Mouse (Mus musculus) urinary bladder, adult 18-20 months (tissue): ENCODE results near the gene Ccdc102a.

ENCODE experiments used
- DNase-seq, 2 experiments: peaks; one replicate each; pipeline ENCODE4 v3.0.0; 2022; ENCODE audit warnings: low spot score in 2 of 2, mixed read lengths in 2 of 2

The Ccdc102a gene

GRCm38 (mm10) chr8:94922176-94922575, 4.3 kb upstream of the Ccdc102a start:
- no peak for DNase-seq

DNA sequence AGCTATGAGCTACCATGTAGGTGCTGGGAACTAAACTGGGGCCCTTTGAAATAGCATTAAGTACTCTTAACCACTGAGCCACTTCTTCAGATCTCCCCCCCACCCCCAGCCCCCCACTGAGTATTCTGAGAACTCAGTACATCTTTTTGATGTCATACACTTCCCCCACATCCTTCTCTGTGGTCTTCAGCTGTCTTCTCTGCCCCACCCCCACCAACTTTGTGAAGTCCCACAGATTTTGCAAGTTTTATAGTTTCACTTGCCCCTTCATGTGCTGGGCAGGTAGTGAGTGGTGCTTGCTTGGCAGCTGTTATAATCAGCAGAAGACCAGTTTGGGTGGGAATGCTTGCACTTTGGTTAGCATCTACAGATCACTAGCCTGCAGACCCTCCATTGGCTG, 1.4 kb upstream of the Ccdc102a start:
- DNase-seq = no peak

- peak; percentile 73 to 91 for DNase-seq
Observed at GRCm38 (mm10) chr8:94917352-94917751, 546 bp downstream of the Ccdc102a start.

- DNase-seq = no peak
Observed at GRCm38 (mm10) chr8:94916960-94917324, 956 bp downstream of the Ccdc102a start.

- no peak for DNase-seq
Observed at GRCm38 (mm10) chr8:94916311-94916959, 1.5 kb downstream of the Ccdc102a start.

DNA sequence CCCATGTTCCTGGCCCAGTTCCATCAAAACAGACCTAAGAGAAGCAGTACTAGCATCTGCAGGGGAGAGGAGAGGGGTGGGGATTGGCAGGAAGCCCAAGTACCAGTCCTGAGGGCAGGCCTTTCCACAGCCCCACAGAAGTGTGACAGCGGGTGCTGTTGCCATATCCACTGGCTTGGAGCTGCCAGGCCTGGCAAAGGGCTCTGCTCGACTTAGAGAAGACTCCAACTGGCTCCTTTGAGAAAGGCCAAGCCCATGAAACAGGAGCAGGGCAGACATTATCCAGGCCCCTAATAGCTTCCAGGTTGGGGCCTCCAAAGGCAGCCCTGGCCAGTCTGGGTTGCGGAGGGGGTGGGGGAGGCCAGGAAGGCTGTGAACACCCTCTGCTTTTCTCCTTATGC, 3.2 kb downstream of the Ccdc102a start:
- DNase-seq = no peak

GRCm38 (mm10) chr8:94914256-94914655, 3.6 kb downstream of the Ccdc102a start:
- DNase-seq = no peak

DNA sequence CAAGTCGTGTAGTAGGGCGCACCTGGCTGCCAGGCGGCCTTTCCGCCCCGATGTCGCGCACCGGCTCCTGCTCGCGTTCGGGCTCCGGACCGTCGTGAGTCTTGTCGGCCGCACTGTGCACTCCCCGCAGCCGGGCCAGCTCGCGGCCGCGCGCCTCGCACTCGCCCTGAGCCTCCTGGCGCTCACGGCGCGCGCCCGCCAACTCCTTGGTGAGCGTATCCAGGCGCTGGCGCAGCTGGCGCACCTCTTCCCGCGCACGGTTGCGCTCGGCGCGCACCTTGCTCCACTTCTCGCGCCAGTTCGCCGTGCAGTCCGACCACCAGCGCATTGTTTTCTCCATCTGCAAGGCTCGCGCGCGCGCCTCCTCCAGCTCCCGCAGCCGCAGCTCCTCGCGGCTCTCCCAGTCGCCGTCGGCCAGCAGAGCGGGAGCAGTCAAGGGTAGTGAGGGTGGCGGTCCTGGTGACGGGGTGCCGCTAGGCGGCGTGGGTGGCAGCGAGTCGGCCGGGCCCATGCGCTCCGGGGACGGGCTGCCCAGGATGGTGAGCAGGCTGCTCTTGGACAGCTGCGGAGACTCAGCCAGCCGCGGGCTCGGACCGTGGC, 4.7 kb downstream of the Ccdc102a start:
- peak in 1 of 2 experiments; percentile 43 for DNase-seq

GRCm38 (mm10) chr8:94908847-94909246, 9.1 kb downstream of the Ccdc102a start:
- peak; percentile 72 to 82 for DNase-seq

- DNase-seq = no peak
Observed at GRCm38 (mm10) chr8:94907591-94908300, 10.2 kb downstream of the Ccdc102a start.

DNA sequence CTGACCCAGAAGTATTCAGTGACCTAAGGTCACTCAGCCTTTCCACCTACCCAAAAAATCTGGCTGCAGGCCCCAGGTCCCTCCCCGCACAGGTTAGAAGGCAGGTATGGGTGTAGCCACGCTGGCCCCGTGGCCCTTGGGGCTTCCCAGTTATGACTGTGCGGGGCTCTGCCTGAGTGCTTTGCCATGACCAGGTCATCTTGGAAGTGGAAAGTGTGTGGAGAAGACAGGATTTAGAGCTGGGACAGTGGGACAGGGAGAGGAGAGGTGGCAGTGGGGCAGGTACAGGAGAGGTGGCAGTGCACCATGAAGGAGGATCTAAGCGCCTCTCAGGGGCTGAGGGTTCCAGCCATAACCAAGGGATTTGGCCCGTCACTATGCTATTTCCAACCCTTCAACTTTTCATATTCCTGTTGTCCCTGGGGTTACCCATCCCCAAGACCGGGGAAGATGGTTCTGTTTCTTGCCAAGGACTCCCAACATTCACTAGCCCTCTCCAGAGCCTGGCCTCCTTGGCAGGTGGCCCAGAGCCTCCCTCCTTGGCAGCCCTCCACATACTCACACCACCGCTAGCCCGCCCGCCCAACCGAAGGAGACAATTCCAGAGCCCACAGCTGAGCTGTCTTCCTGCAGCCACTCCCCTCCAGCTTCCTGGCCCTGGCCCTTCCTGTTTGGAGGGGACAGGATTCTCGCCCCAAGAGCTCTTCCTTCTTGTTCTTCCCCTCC, 13.3 kb downstream of the Ccdc102a start:
- DNase-seq = peak in 1 of 2 experiments; percentile 67

DNA sequence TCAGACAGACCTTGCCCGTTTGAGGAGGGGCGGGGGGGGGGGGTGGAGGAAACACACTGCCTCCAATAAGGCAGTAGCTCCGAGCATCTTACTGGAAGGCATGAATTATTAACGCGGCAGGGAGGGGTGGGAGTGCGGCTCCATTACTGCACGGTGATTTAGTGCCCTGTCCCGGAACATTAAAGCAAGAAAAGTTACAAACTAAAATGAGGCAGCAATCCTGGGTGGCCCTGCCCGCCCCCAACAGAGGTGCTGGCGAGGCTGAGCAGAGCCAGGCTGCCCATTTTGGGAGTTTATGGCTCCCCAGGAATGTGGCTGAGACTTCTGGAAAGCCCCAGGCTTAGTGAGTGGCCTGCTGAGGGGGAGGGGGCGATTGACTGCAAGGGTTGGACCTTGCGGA, 14.2 kb downstream of the Ccdc102a start:
- DNase-seq = no peak

DNA sequence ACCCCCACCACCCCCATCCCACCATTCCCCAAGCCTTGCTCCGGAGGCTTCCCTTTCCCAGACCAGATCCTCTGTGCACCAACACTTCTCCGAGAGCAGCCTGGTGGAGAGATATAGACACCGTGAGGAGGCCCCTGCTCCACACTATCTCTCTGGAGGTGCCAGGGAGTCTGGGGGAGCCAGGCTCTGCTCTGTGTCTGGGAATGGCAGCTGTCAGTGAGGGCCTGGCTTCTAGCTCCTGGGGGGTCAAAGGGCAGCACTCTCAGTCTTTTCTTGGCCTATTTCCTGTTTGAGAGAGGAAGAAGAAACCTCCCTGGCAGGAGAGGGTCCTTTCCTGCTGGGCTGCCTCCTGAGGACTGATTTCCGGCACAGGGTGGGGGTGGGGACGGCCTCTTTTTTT, 16.9 kb downstream of the Ccdc102a start:
- DNase-seq = no peak

GRCm38 (mm10) chr8:94900617-94901016, 17.3 kb downstream of the Ccdc102a start:
- DNase-seq = no peak

- no peak for DNase-seq
Observed at GRCm38 (mm10) chr8:94899262-94899661, 18.6 kb downstream of the Ccdc102a start.

DNA sequence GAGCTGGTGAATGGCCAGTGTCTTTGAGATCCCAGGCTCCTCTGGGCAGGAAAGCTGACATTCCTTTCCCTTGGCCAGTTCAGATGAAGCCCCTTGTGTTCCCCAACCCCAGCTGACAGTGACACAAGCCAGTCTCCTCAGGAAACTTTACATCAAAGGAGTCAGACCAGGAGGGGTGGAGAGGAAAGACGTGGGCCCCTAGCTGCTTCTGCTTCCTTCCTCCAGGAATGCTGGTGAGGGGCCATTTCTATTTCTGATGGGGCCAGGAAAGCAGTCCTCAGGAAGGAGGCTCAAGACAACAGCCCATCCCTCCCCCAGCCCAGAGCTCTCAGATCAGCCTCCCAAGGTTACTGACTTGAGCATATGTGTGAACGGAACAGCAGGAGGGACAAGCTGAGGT, 25.0 kb downstream of the Ccdc102a start:
- DNase-seq = no peak

DNA sequence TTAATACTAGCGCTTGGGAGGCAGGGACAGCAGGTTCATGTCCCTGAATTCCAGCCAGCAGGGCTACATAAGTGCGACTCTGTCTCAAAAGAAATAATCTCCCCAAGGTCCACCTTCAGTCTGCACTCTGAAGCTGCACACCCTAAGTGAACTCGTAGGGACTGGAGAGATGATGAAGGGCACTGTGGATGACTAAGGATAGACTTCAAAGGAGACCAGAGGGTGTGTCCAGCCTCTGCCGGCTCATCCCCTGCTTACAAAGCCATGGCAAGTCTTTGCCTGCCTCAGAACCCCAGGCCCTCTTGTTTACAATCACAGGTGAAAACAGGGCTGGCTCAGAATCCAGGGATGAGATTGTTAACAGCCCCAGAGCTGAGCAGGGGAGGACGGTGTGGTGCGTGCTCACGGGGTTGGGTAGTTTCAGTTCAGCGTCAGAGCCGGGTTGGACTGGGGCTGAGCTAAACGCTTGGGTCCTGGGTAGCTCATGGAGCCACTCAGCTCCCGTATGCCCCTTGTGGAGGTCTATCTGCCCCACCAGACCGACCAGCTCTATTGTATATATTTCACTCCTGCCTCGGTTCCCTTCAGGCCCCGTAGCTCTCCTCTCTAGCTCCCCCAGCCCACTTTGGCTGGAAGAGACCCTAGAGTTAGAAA, 29.4 kb downstream of the Ccdc102a start:
- DNase-seq = no peak

DNA sequence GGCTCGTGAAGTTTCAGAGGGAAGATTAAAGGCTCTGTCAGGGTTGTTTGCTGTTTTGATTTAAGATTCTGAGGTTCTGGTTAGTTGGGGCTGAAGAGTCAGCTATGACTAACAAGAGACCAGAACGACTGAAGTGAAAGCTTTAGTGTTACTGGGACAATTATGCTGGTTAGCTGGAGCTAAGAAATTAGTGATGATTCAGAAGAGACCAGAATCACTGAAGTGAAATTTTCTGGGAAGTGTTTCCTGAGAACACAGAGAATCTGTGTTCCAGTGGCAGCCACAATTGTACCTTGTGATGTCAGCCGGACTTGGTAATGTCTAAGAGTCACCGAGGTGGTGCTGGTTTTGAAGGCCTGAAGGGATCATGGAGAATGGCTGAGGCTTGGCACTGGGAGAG, 37.2 kb downstream of the Ccdc102a start:
- no peak for DNase-seq

DNA sequence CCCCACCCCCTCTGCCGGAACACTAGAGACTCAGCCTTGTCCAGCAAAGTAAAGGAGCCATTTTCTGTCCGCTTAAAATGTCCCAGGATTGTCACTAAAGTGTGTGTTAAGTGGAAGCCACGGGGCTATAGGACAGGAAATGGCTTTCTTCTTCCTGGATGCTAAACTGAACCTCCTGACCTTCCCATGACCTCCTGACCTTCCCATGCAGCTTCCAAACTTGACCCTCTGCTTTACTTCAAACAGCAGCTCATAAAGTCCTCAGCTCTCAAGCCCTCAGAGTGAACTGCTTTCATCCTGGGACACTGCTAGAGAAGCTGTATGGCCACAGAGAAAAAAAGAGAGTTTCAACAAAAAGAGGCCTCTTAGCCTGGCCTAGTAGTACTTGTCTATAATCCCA, 41.1 kb downstream of the Ccdc102a start:
- DNase-seq = no peak

GRCm38 (mm10) chr8:94876197-94876730, 41.6 kb downstream of the Ccdc102a start, which contains the start of gene Dok4:
Dok4 (minus strand) TSS chr8:94876330.
- peak; percentile 89 to 93 for DNase-seq

DNA sequence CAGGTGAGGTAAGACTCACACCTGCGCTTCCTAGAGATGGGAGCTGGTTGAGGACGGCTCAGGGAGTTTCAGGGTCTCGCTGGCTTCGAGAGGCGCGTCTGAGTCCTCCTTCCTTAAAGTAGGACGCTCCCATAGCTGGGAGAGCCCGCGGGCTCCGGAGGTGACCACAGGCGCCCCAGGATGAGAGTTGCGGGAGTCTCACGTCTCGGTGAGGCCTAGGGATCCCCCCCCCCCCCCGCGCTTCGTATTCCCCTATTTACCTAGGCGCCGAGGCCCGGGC, 42.1 kb downstream of the Ccdc102a start:
- DNase-seq = peak in 1 of 2 experiments; percentile 30
